Mouse (Mus musculus): ENCODE data around the gene Pank3. TPM values are rescaled to one million over a fixed set of nuclear protein-coding genes. Genes with fewer than 3 reads are reported as not detected.

Pank3 gene
- total RNA-seq, 1 experiment = 27.0 TPM

DNA sequence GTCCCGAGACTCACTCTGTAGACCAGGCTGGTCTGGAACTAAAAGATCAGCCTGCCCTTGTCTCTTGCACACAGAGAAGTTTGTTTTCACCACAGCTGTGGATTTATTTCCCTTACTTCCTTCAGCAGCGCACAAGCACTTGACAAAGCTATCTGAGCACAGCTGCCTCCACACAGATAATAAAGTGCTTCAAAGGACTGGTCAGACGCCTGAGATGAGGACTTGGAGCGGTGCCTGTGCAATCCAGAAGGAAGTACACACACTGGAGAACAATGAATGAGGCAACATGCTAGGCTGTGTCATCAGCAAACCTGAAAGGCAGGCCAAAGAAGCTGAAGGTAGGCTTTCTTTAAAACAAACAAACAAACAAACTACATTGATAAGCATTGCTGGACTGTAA is 62.9 kb downstream of the Pank3 start:
- Histone ChIP-seq H3K4me1 (ENCODE audit: control insufficient read depth in 2 of 2, insufficient read depth in 2 of 2, low read length in 2 of 2, poor library complexity in 1 of 2) (peaks cover 2 to 6% of the 10 kb centered on the region in 2 experiments), H3K27ac (ENCODE audit: insufficient read depth, low read depth, low read length, poor library complexity, severe bottlenecking) (no peak overlapping the region), H3K9ac (ENCODE audit: insufficient read depth, low read depth, low read length, poor library complexity, severe bottlenecking) (no peak overlapping the region), H3K9me3 (ENCODE audit: control insufficient read depth, insufficient read depth, low read depth, low read length) (no peaks in the 10 kb centered on the region), H3K4me3 (ENCODE audit: insufficient read depth in 1 of 2, low read depth in 1 of 2, low read length in 2 of 2, poor library complexity in 1 of 2, severe bottlenecking in 1 of 2) (no peak overlapping the region), H3K36me3 (ENCODE audit: control insufficient read depth, insufficient read depth, low read length, poor library complexity, severe bottlenecking) (peaks cover 44% of the 10 kb centered on the region)
- no peak for DNase-seq (ENCODE audit: low read depth, low spot score)
- no peak for TF ChIP-seq ZC3H11A (IDR thresholded peaks at IDR 0.05; ENCODE audit: borderline replicate concordance, low read depth, low read length)
- no peak for TF ChIP-seq CHD2 (IDR thresholded peaks at IDR 0.05; ENCODE audit: low read depth, low read length)
- no peak for TF ChIP-seq MAFK (IDR thresholded peaks at IDR 0.05; ENCODE audit: insufficient read depth, low read depth, low read length)
- in situ Hi-C loops (cut with MboI; ENCODE audit: low sequenced_read_pairs in 2 of 2, unreplicated experiment in 2 of 2) = no loop called here

DNA sequence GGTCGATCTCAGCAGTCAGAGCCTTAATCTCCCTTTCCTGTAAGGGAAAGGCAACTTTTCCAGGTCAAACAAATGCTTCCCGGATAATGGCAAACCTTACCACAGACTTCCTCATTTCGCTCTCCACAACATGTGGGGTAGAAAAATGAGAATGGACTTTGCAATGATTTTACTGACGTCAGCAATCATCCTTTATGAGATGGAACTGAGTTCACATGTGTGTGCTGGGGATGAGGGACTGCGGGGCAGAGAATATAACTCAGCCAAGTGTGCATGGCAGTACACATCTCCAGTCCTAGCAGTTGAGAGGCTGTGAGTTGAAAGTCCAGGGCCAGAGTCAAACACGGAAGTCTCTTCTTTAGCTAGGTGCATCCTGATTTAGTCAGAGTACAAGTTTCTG is 64.0 kb downstream of the Pank3 start:
- peak overlapping the region; percentile 98 for H3K4me3 ChIP-seq (ENCODE audit: insufficient read depth in 1 of 2, low read depth in 1 of 2, low read length in 2 of 2, poor library complexity in 1 of 2, severe bottlenecking in 1 of 2)
- peak overlapping the region; percentile 66 for H3K9ac ChIP-seq (ENCODE audit: insufficient read depth, low read depth, low read length, poor library complexity, severe bottlenecking)
- H3K4me1 ChIP-seq (ENCODE audit: control insufficient read depth in 2 of 2, insufficient read depth in 2 of 2, low read length in 2 of 2, poor library complexity in 1 of 2) = peaks cover 2 to 6% of the 10 kb centered on the region in 2 experiments
- no peak overlapping the region for H3K27ac ChIP-seq (ENCODE audit: insufficient read depth, low read depth, low read length, poor library complexity, severe bottlenecking)
- no peaks in the 10 kb centered on the region for H3K9me3 ChIP-seq (ENCODE audit: control insufficient read depth, insufficient read depth, low read depth, low read length)
- H3K36me3 ChIP-seq (ENCODE audit: control insufficient read depth, insufficient read depth, low read length, poor library complexity, severe bottlenecking) = peaks cover 37% of the 10 kb centered on the region
- in situ Hi-C loops (cut with MboI; ENCODE audit: low sequenced_read_pairs in 2 of 2, unreplicated experiment in 2 of 2) = no loop called here
- no peak for DNase-seq (ENCODE audit: low read depth, low spot score)
- TF ChIP-seq MAFK (IDR thresholded peaks at IDR 0.05; ENCODE audit: insufficient read depth, low read depth, low read length) = 0 out of 2 replicates have a peak, but pooled peaks have one; percentile 7
- no peak for TF ChIP-seq ZC3H11A (IDR thresholded peaks at IDR 0.05; ENCODE audit: borderline replicate concordance, low read depth, low read length)

DNA sequence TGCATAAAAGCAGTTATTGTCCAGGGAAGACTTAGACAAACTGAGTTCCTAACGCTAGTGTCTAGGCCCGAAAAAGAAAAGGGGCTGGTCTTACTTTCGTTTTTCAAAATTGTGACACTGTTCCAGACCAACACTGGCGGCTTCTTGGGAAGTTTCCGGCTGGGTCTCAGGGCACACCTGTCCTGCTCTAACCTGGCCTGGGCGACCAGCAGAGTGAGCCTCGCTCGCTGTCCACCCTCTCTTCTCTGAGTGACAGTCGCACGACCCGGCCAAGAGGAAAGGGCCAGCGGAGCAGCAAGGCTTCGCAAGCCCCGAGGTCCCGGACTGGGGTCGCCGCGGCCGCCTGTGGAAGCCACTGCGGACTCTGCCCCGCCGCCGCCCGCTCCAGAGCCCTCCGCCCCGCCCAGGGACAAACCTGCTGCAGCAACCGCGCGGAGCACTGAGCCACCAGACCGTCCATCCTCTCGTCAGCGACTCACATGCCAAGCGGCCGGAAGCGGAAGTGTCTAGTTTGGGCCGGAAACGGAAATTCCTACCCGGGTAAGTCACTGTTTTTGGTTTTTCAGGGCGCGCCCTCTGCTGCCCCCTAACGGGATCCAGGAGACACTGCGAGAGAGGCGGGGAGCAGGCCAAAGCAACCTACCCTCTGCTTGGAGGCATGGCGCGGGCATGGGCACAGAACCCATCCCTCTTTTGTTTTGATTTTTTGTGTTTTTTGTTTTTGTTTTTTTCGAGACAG is 64.9 kb downstream of the Pank3 start, which contains the start of gene Rars:
Gene Rars (minus strand): TSS at position 485 of the 739 bp plus-strand sequence.
- in situ Hi-C loops (cut with MboI; ENCODE audit: low sequenced_read_pairs in 2 of 2, unreplicated experiment in 2 of 2) = no loop called here
- Histone ChIP-seq H3K4me3 (ENCODE audit: insufficient read depth in 1 of 2, low read depth in 1 of 2, low read length in 2 of 2, poor library complexity in 1 of 2, severe bottlenecking in 1 of 2) (peak within 1 kb of the TSS; percentile 98), H3K36me3 (ENCODE audit: control insufficient read depth, insufficient read depth, low read length, poor library complexity, severe bottlenecking) (peaks cover 33% of the 10 kb centered on the region), H3K9ac (ENCODE audit: insufficient read depth, low read depth, low read length, poor library complexity, severe bottlenecking) (peak within 1 kb of the TSS; percentile 95), H3K27ac (ENCODE audit: insufficient read depth, low read depth, low read length, poor library complexity, severe bottlenecking) (no peak within 1 kb of the TSS), H3K9me3 (ENCODE audit: control insufficient read depth, insufficient read depth, low read depth, low read length) (no peaks in the 10 kb centered on the region), H3K4me1 (ENCODE audit: control insufficient read depth in 2 of 2, insufficient read depth in 2 of 2, low read length in 2 of 2, poor library complexity in 1 of 2) (peaks cover 2 to 9% of the 10 kb centered on the region in 2 experiments)
- TF ChIP-seq HCFC1 (IDR thresholded peaks at IDR 0.05; ENCODE audit: borderline replicate concordance, insufficient read depth, low read length) = peak; percentile 61; the same call in 1 of the 2 replicates
- no peak for TF ChIP-seq MAFK (IDR thresholded peaks at IDR 0.05; ENCODE audit: insufficient read depth, low read depth, low read length)
- DNase-seq (ENCODE audit: low read depth, low spot score) = peak; percentile 95

DNA sequence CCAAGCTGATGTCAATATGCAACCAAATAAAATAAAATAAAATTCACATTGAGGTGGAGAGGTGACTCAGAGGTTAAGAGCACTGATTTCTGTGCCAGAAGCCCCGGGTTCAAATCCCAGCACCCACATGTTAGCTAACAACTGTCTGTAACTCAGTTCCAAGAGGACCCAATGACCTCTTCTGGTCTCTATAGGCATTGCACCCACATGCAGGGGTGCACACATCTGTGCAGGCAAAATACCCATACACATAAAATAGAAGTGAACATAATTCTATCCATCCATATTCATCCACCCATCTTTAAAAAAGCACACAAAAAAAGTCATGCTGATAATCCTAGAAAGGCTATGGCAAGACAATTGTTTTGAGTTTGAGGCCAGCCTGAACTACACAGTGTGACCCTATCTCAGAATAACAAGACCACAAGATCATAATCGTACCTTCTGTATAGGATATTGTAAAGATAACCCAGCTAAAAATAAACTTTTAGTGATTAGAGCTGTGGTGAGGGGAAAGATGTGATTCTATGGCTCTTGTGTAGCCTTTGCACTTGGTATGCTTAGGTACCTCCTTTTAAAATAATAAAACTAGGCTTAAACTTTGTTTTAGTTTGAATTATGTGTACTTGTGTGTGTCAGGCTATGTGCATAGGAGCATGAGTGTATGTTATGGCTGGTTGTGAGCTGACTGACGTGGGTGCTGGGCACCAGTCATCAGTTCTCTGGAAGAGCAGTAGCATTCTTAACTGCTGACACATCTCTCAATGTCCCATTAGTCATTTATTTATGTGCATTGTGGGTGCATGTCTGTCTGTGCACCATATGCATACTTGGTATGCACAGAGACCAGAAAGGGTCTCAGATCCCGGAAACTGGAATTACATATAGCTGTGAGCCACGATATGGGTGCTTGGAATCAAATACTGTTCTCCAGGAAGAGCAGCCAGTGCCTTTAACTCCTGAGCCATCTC is 68.2 kb downstream of the Pank3 start:
- no peak overlapping the region for H3K27ac ChIP-seq (ENCODE audit: insufficient read depth, low read depth, low read length, poor library complexity, severe bottlenecking)
- DNase-seq (ENCODE audit: low read depth, low spot score) = no peak
- TF ChIP-seq ZNF384 (IDR thresholded peaks at IDR 0.05; ENCODE audit: low read depth, low read length) = no peak
- TF ChIP-seq HCFC1 (IDR thresholded peaks at IDR 0.05; ENCODE audit: borderline replicate concordance, insufficient read depth, low read length) = no peak
- no peak overlapping the region for H3K4me3 ChIP-seq (ENCODE audit: insufficient read depth in 1 of 2, low read depth in 1 of 2, low read length in 2 of 2, poor library complexity in 1 of 2, severe bottlenecking in 1 of 2)
- in situ Hi-C loops (cut with MboI; ENCODE audit: low sequenced_read_pairs in 2 of 2, unreplicated experiment in 2 of 2) = no loop called here
- no peaks in the 10 kb centered on the region for H3K9me3 ChIP-seq (ENCODE audit: control insufficient read depth, insufficient read depth, low read depth, low read length)
- H3K4me1 ChIP-seq (ENCODE audit: control insufficient read depth in 2 of 2, insufficient read depth in 2 of 2, low read length in 2 of 2, poor library complexity in 1 of 2) = peaks cover 2 to 10% of the 10 kb centered on the region in 2 experiments
- no peak overlapping the region for H3K9ac ChIP-seq (ENCODE audit: insufficient read depth, low read depth, low read length, poor library complexity, severe bottlenecking)
- H3K36me3 ChIP-seq (ENCODE audit: control insufficient read depth, insufficient read depth, low read length, poor library complexity, severe bottlenecking) = peaks cover 21% of the 10 kb centered on the region

Data from ES-E14 (cell line).